ENCODE assay signal across 9 mouse cellular contexts in the genomic region with DNA sequence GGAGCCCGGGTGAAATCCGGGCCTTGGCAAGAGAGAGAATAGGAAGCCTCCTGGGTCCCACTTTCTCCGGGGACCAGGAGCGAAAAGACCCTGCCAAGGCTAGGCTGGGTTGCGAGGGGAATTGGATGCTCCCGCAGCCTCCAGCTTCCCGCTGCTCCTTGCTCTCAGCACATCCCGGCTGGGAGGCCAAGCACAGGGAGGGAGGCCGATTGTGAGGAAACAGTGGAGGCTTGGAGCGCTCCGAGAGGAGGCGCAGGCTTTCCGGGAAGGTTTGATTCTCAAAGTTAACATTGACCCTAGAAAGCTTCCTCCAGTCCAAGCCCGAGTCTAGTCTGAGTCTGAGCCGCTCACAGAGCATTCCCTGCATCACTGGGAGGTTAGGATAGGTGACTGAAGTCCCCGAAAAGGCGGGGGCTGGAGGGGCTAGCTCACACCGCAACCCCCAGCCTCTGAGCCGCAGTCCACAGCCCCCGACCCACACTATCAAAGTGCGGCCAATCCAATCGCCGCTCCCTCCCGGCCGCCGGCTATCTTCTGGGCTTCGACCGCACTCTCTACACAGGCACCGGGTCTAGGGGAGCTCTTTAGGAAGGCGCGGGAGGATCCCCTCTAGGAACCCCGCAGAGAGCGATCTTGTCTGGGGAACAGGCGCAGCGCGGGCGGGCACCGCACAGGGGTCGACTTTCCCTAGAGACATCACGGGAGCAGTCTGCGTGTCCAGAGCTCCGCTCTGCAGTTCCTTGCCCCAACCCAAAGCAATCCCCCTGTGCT. TPM values are rescaled to one million over a fixed set of nuclear protein-coding genes. Genes with fewer than 3 reads are reported as not detected.
A peak's percentile ranks its signal among the peaks of the same experiment; 100 is the strongest.
DNase-seq lines count a peak whose midpoint lies in the region; ATAC-seq lines count a peak whose summit lies in the region.
"Had no signal": no experiment of that assay in that cellular context is flagged by ENCODE, and none has a peak within 500 bp of the region (broad histone marks: within the 10 kb centered on the region; RNA-seq: fewer than 3 reads in every experiment).

No protein-coding gene starts in this region.

- peak overlapping the region; percentile 99 for H3K27ac ChIP-seq in embryonic facial prominence, embryonic 10.5 days (replicated peaks)
- H3K27ac ChIP-seq in heart, embryonic 11.5 days (ENCODE audit: low read depth, low read length): peak overlapping the region; percentile 91

- under 1% methylated on average over 42 of the region's 42 CpGs for WGBS in embryonic facial prominence, embryonic 10.5 days
- WGBS in heart, embryonic 11.5 days (ENCODE audit: insufficient replicate concordance): under 1% methylated on average over 42 of the region's 42 CpGs

- ATAC-seq in heart, embryonic 11.5 days (replicated peaks; ENCODE audit: insufficient number of reproducible peaks, low FRiP score, low TSS enrichment): no peak

- H3K4me2 ChIP-seq in heart, embryonic 11.5 days: peak overlapping the region; percentile 94

- H3K4me3 ChIP-seq in embryonic facial prominence, embryonic 10.5 days: peak overlapping the region; percentile 81
- peak overlapping the region; percentile 74 for H3K4me3 ChIP-seq in heart, embryonic 11.5 days (ENCODE audit: low read depth, low read length)

- peak overlapping the region; percentile 91 for H3K9ac ChIP-seq in heart, embryonic 11.5 days (ENCODE audit: low read depth, low read length)

- H3K4me1 ChIP-seq in embryonic facial prominence, embryonic 10.5 days: peaks cover 34% of the 10 kb centered on the region
- no peaks in the 10 kb centered on the region for H3K4me1 ChIP-seq in heart, embryonic 11.5 days (ENCODE audit: control insufficient read depth, insufficient read depth, low read length)

- peaks cover 29% of the 10 kb centered on the region for H3K27me3 ChIP-seq in embryonic facial prominence, embryonic 10.5 days (replicated peaks; ENCODE audit: low read depth, poor library complexity, severe bottlenecking)
- H3K27me3 ChIP-seq in heart, embryonic 11.5 days (ENCODE audit: control insufficient read depth, insufficient read depth, low read length): peaks cover 9% of the 10 kb centered on the region
- H3K27me3 ChIP-seq: CH12.LX had no signal

- peak; percentile 30 for DNase-seq in kidney, adult 18-20 months
- DNase-seq in kidney, adult 9 months: no peak
- DNase-seq in embryonic facial prominence, embryonic 10.5 days (ENCODE audit: low spot score): peak; percentile 70
- peak; percentile 42 for DNase-seq in kidney, postnatal 10 days
- peak; percentile 6 to 9 for DNase-seq in lung, adult 18-20 months
- peak; percentile 16 for DNase-seq in ovary, postnatal 14 days (ENCODE audit: low spot score)
- no peak for DNase-seq in spleen, postnatal 14 days (ENCODE audit: low spot score in 2 of 2)

- H3K9me3 ChIP-seq in embryonic facial prominence, embryonic 10.5 days: no peaks in the 10 kb centered on the region
- no peaks in the 10 kb centered on the region for H3K9me3 ChIP-seq in heart, embryonic 11.5 days (replicated peaks; ENCODE audit: control insufficient read depth, low read length)

- peaks cover 7% of the 10 kb centered on the region for H3K36me3 ChIP-seq in embryonic facial prominence, embryonic 10.5 days (replicated peaks)
- H3K36me3 ChIP-seq in heart, embryonic 11.5 days (ENCODE audit: control insufficient read depth, insufficient read depth, low read length): no peaks in the 10 kb centered on the region

RNA-seq across cellular contexts. Expression of gene Cdh11, which starts 1.4 kb away (rescaled TPM):
- polyA plus RNA-seq in embryonic facial prominence, embryonic 10.5 days (2016; fragmentation: Nextera tagmentation; extraction: Ambion mirVana): 82.9 and 103 TPM in 2 replicates
- polyA plus RNA-seq in heart, embryonic 11.5 days (2014; fragmentation: Nextera tagmentation; extraction: Ambion mirVana): 80.9 and 85.3 TPM in 2 replicates

Comparison
In these comparisons a context has a peak if more than half of its experiments do, and no peak if none do; other contexts are left out.
1. DNase-seq: peak in kidney, adult 18-20 months (single experiment), embryonic facial prominence, embryonic 10.5 days (single experiment), kidney, postnatal 10 days (single experiment), lung, adult 18-20 months (2 of 2) and ovary, postnatal 14 days (single experiment); none in kidney, adult 9 months (single experiment) and spleen, postnatal 14 days (0 of 2).